Mouse (Mus musculus) G1E (cell line): ENCODE data around the gene Ikzf2.

Experiments used
- CTCF ChIP-seq: IDR thresholded peaks from 2 replicates; pipeline ENCODE4 v1.5.1; 2012; ENCODE audit warnings: low read depth, low read length, inconsistent platforms, mixed read lengths
- GATA1 ChIP-seq: IDR thresholded peaks from 2 replicates; pipeline ENCODE4 v1.6.1; 2012; ENCODE audit warnings: borderline replicate concordance, low read length, inconsistent platforms, mixed read lengths
- GATA2 ChIP-seq: IDR thresholded peaks from 2 replicates; pipeline ENCODE4 v1.6.1; 2012; ENCODE audit warnings: low read depth, low read length, inconsistent platforms, borderline replicate concordance
- POLR2AphosphoS5 ChIP-seq: IDR thresholded peaks from 2 replicates; pipeline ENCODE4 v1.6.1; 2012; ENCODE audit warnings: low read depth, low read length, inconsistent platforms; ENCODE audit not compliant: insufficient replicate concordance
- TAL1 ChIP-seq: conservative IDR thresholded peaks from 2 replicates; pipeline ENCODE4 v1.6.1; 2012; ENCODE audit warnings: low read depth, low read length, inconsistent platforms, mixed read lengths

DNA sequence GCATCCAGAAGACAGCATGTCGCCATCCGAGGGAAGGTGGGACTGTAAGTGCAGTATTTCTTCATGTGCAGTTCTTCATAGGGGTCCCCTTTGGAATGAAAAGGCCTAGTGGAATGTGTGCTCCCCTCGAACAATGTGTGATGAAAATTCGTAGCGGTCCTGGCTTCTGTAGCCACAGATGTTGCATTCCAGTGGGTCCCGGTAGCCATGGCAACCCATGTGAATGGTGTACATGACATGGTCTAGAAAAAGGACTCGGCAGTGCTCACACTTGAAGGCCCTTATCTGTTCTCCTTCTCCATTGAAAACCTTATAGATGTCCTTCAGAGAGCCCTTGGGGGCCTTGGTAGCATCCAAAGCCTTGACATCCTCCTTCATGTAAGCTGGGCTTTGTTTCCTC lies 148.4 kb downstream of the Ikzf2 start:
- TF ChIP-seq CTCF (no peak), GATA1 (no peak), TAL1 (no peak), POLR2AphosphoS5 (no peak), GATA2 (no peak)
